Mouse (Mus musculus) E14TG2a.4 (cell line): ENCODE measurements around the gene Nr5a2.

ENCODE experiments used
- H3K27me3 ChIP-seq: 2 replicates; pipeline ENCODE4 v1.6.1; 2014; ENCODE audit warnings: low read length, control low read depth; ENCODE audit not compliant: insufficient read depth
- H3K36me3 ChIP-seq: 2 replicates; pipeline ENCODE4 v1.6.1; 2014; ENCODE audit warnings: low read length, control low read depth; ENCODE audit not compliant: insufficient read depth
- H3K4me1 ChIP-seq: replicated peaks from 2 replicates; pipeline ENCODE4 v1.6.1; 2014; ENCODE audit warnings: low read depth, low read length, control low read depth
- H3K4me3 ChIP-seq: replicated peaks from 2 replicates; pipeline ENCODE4 v1.5.1; 2014; ENCODE audit warnings: mild to moderate bottlenecking, low read length
- H3K9me3 ChIP-seq: 2 replicates; pipeline ENCODE4 v1.6.1; 2014; ENCODE audit warnings: low read length, control low read depth
- CTCF ChIP-seq: conservative IDR thresholded peaks from 2 replicates; pipeline ENCODE4 v1.5.1; 2014; ENCODE audit warnings: low read length
- NANOG ChIP-seq: IDR thresholded peaks from 2 replicates; pipeline ENCODE4 v1.6.1; 2014; ENCODE audit warnings: borderline replicate concordance, low read length, mixed read lengths
- POU5F1 ChIP-seq: IDR thresholded peaks from 2 replicates; pipeline ENCODE4 v1.6.1; 2014; ENCODE audit warnings: low read length, borderline replicate concordance

The Nr5a2 gene

GRCm38 (mm10) chr1:136875006-136875405 is 85.2 kb downstream of the Nr5a2 start:
- Histone ChIP-seq H3K4me3 (no peak overlapping the region), H3K36me3 (peaks cover 100% of the 10 kb centered on the region), H3K9me3 (no peaks in the 10 kb centered on the region), H3K4me1 (peaks cover 9% of the 10 kb centered on the region; the same call in 1 of the 2 replicates), H3K27me3 (no peaks in the 10 kb centered on the region)
- no peak for TF ChIP-seq CTCF

GRCm38 (mm10) chr1:136868955-136869354 is 91.3 kb downstream of the Nr5a2 start:
- TF ChIP-seq NANOG (no peak), POU5F1 (no peak), CTCF (no peak)
- Histone ChIP-seq H3K4me3 (no peak overlapping the region), H3K36me3 (peaks cover 82% of the 10 kb centered on the region), H3K27me3 (no peaks in the 10 kb centered on the region), H3K4me1 (peaks cover 4% of the 10 kb centered on the region; the same call in 1 of the 2 replicates), H3K9me3 (no peaks in the 10 kb centered on the region)

GRCm38 (mm10) chr1:136868285-136868684 is 92.0 kb downstream of the Nr5a2 start:
- Histone ChIP-seq H3K9me3 (no peaks in the 10 kb centered on the region), H3K4me1 (peaks cover 4% of the 10 kb centered on the region; the same call in 1 of the 2 replicates), H3K36me3 (peaks cover 82% of the 10 kb centered on the region), H3K4me3 (no peak overlapping the region), H3K27me3 (no peaks in the 10 kb centered on the region)
- TF ChIP-seq POU5F1 (no peak), CTCF (no peak)

- TF ChIP-seq CTCF: peak; percentile 61
- TF ChIP-seq NANOG: no peak
- TF ChIP-seq POU5F1: no peak
- peaks cover 81% of the 10 kb centered on the region for H3K36me3 ChIP-seq
- no peaks in the 10 kb centered on the region for H3K9me3 ChIP-seq
- H3K27me3 ChIP-seq: no peaks in the 10 kb centered on the region
- no peak overlapping the region for H3K4me3 ChIP-seq
- no peaks in the 10 kb centered on the region for H3K4me1 ChIP-seq
Observed at GRCm38 (mm10) chr1:136866481-136867092, 93.7 kb downstream of the Nr5a2 start.

GRCm38 (mm10) chr1:136863209-136863608 is 97.0 kb downstream of the Nr5a2 start:
- TF ChIP-seq CTCF (no peak), POU5F1 (no peak), NANOG (no peak)
- no peaks in the 10 kb centered on the region for H3K27me3 ChIP-seq

GRCm38 (mm10) chr1:136859454-136859853 is 100.8 kb downstream of the Nr5a2 start:
- Histone ChIP-seq H3K9me3 (no peaks in the 10 kb centered on the region), H3K4me1 (peaks cover 36% of the 10 kb centered on the region)
- TF ChIP-seq POU5F1 (no peak), NANOG (no peak), CTCF (no peak)

More at GRCm38 (mm10) chr1:136863209-136863608, 97.0 kb downstream of the Nr5a2 start:
- Histone ChIP-seq H3K4me3 (no peak overlapping the region), H3K9me3 (no peaks in the 10 kb centered on the region), H3K4me1 (peaks cover 16% of the 10 kb centered on the region), H3K36me3 (peaks cover 86% of the 10 kb centered on the region)

GRCm38 (mm10) chr1:136858724-136859123 is 101.5 kb downstream of the Nr5a2 start:
- TF ChIP-seq POU5F1 (no peak), CTCF (no peak), NANOG (no peak)
- H3K9me3 ChIP-seq: no peaks in the 10 kb centered on the region
- H3K4me3 ChIP-seq: no peak overlapping the region

More at GRCm38 (mm10) chr1:136859454-136859853, 100.8 kb downstream of the Nr5a2 start:
- H3K4me3 ChIP-seq: no peak overlapping the region
- no peaks in the 10 kb centered on the region for H3K27me3 ChIP-seq
- H3K36me3 ChIP-seq: peaks cover 77% of the 10 kb centered on the region

GRCm38 (mm10) chr1:136856104-136856503 is 104.1 kb downstream of the Nr5a2 start:
- no peak overlapping the region for H3K4me3 ChIP-seq
- H3K36me3 ChIP-seq: peaks cover 73% of the 10 kb centered on the region
- no peaks in the 10 kb centered on the region for H3K27me3 ChIP-seq
- TF ChIP-seq CTCF: peak; percentile 80
- TF ChIP-seq NANOG: no peak
- H3K9me3 ChIP-seq: no peaks in the 10 kb centered on the region
- peaks cover 36% of the 10 kb centered on the region for H3K4me1 ChIP-seq

More at GRCm38 (mm10) chr1:136858724-136859123, 101.5 kb downstream of the Nr5a2 start:
- Histone ChIP-seq H3K36me3 (peaks cover 77% of the 10 kb centered on the region), H3K4me1 (peaks cover 36% of the 10 kb centered on the region), H3K27me3 (no peaks in the 10 kb centered on the region)

- Histone ChIP-seq H3K4me3 (no peak overlapping the region), H3K4me1 (peaks cover 7% of the 10 kb centered on the region; the same call in 1 of the 2 replicates), H3K36me3 (peaks cover 87% of the 10 kb centered on the region), H3K27me3 (no peaks in the 10 kb centered on the region), H3K9me3 (no peaks in the 10 kb centered on the region)
- TF ChIP-seq POU5F1: no peak
- no peak for TF ChIP-seq NANOG
- no peak for TF ChIP-seq CTCF
Observed at GRCm38 (mm10) chr1:136848791-136849190, 111.5 kb downstream of the Nr5a2 start.
